Mouse (Mus musculus): ENCODE results near the gene Dhtkd1. TPM values are rescaled to one million over a fixed set of nuclear protein-coding genes. Genes with fewer than 3 reads are reported as not detected.

Dhtkd1 gene
- polyA plus RNA-seq, 1 experiment from 2014 or later = 2.8 TPM

- no peak for DNase-seq (ENCODE audit: low spot score)
- no peak overlapping the region for H3K4me3 ChIP-seq (ENCODE audit: low read depth, low read length)
- H3K9me3 ChIP-seq (replicated peaks; ENCODE audit: control insufficient read depth, low read length) = no peaks in the 10 kb centered on the region
- no peak overlapping the region for H3K9ac ChIP-seq (replicated peaks; ENCODE audit: low read length)
- WGBS = 88% methylated on average over 5 of the region's 5 CpGs
- H3K36me3 ChIP-seq (replicated peaks; ENCODE audit: control insufficient read depth, insufficient read depth, low read depth, low read length) = no peaks in the 10 kb centered on the region
- H3K27ac ChIP-seq (replicated peaks; ENCODE audit: low read depth, low read length) = no peak overlapping the region
- H3K4me2 ChIP-seq (ENCODE audit: low read depth, low read length) = no peak overlapping the region
- ATAC-seq (replicated peaks; ENCODE audit: insufficient number of reproducible peaks, low FRiP score, low TSS enrichment, low read depth) = no peak
- H3K27me3 ChIP-seq (ENCODE audit: control insufficient read depth, insufficient read depth, low read length) = no peaks in the 10 kb centered on the region
- no peaks in the 10 kb centered on the region for H3K4me1 ChIP-seq (ENCODE audit: control insufficient read depth, insufficient read depth, low read length)
These were observed 12.8 kb downstream of the Dhtkd1 start for GRCm38 (mm10) chr2:5929793-5930192.

DNA sequence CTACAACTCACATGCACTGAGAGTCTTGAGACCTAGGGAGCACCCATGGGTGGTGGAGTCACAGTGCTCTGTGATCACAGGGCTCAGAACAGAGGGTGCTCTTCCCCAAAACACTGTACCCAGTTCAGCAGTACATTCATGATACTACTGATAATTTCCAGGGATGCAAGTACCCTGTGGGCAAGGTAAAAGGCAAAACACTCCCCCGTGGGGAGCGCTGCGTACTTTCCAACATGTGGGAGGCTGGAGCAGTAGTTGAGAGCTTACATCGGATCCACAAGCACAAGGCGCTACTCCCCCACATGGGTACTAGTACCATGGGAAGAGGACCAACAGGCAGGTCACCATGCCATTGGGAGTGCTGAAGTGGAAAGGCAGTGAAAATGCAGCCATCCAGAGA is 15.1 kb downstream of the Dhtkd1 start:
- no peaks in the 10 kb centered on the region for H3K36me3 ChIP-seq (replicated peaks; ENCODE audit: control insufficient read depth, insufficient read depth, low read depth, low read length)
- 99% methylated on average over 5 of the region's 5 CpGs for WGBS
- no peak for DNase-seq (ENCODE audit: low spot score)

GRCm38 (mm10) chr2:5923786-5924185 is 18.8 kb downstream of the Dhtkd1 start:
- DNase-seq (ENCODE audit: low spot score) (peak; percentile 41), ATAC-seq (replicated peaks; ENCODE audit: insufficient number of reproducible peaks, low FRiP score, low TSS enrichment, low read depth) (no peak)
- no peaks in the 10 kb centered on the region for H3K4me1 ChIP-seq (ENCODE audit: control insufficient read depth, insufficient read depth, low read length)
- H3K4me3 ChIP-seq (ENCODE audit: low read depth, low read length) = no peak overlapping the region
- H3K27me3 ChIP-seq (ENCODE audit: control insufficient read depth, insufficient read depth, low read length) = no peaks in the 10 kb centered on the region
- 46% methylated on average over 9 of the region's 9 CpGs for WGBS
- no peak overlapping the region for H3K9ac ChIP-seq (replicated peaks; ENCODE audit: low read length)
- H3K9me3 ChIP-seq (replicated peaks; ENCODE audit: control insufficient read depth, low read length) = no peaks in the 10 kb centered on the region
- no peak overlapping the region for H3K4me2 ChIP-seq (ENCODE audit: low read depth, low read length)
- H3K36me3 ChIP-seq (replicated peaks; ENCODE audit: control insufficient read depth, insufficient read depth, low read depth, low read length) = no peaks in the 10 kb centered on the region
- no peak overlapping the region for H3K27ac ChIP-seq (replicated peaks; ENCODE audit: low read depth, low read length)

More for the DNA sequence above, 15.1 kb downstream of the Dhtkd1 start:
- H3K4me1 ChIP-seq (ENCODE audit: control insufficient read depth, insufficient read depth, low read length) = no peaks in the 10 kb centered on the region
- no peak for ATAC-seq (replicated peaks; ENCODE audit: insufficient number of reproducible peaks, low FRiP score, low TSS enrichment, low read depth)
- H3K9me3 ChIP-seq (replicated peaks; ENCODE audit: control insufficient read depth, low read length) = no peaks in the 10 kb centered on the region
- H3K9ac ChIP-seq (replicated peaks; ENCODE audit: low read length) = no peak overlapping the region
- no peak overlapping the region for H3K27ac ChIP-seq (replicated peaks; ENCODE audit: low read depth, low read length)
- no peaks in the 10 kb centered on the region for H3K27me3 ChIP-seq (ENCODE audit: control insufficient read depth, insufficient read depth, low read length)
- H3K4me2 ChIP-seq (ENCODE audit: low read depth, low read length) = no peak overlapping the region
- H3K4me3 ChIP-seq (ENCODE audit: low read depth, low read length) = no peak overlapping the region

DNA sequence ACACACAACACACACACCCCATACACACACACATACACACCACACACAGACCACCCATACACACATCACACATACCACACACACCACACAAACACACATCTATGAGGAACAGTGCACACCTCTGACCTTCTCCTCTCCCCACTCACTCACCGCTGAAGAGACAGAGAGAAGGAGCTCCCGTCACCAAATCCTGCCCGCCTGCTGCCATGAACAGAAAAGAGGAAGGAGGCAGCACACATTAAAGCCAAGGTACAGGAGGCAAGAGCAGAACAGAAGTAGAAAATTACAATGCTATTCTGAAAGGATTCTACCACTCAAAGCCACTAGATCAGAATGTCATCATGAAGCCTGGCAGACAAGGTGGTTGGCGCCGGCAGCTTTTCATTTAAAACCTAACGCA is 19.8 kb downstream of the Dhtkd1 start:
- H3K27ac ChIP-seq (replicated peaks; ENCODE audit: low read depth, low read length) = no peak overlapping the region
- ATAC-seq (replicated peaks; ENCODE audit: insufficient number of reproducible peaks, low FRiP score, low TSS enrichment, low read depth) (no peak), DNase-seq (ENCODE audit: low spot score) (no peak)
- WGBS = 95% methylated on average over 6 of the region's 6 CpGs
- H3K27me3 ChIP-seq (ENCODE audit: control insufficient read depth, insufficient read depth, low read length) = no peaks in the 10 kb centered on the region
- no peak overlapping the region for H3K4me3 ChIP-seq (ENCODE audit: low read depth, low read length)
- no peak overlapping the region for H3K9ac ChIP-seq (replicated peaks; ENCODE audit: low read length)
- no peak overlapping the region for H3K4me2 ChIP-seq (ENCODE audit: low read depth, low read length)
- H3K4me1 ChIP-seq (ENCODE audit: control insufficient read depth, insufficient read depth, low read length) = no peaks in the 10 kb centered on the region
- H3K36me3 ChIP-seq (replicated peaks; ENCODE audit: control insufficient read depth, insufficient read depth, low read depth, low read length) = no peaks in the 10 kb centered on the region
- H3K9me3 ChIP-seq (replicated peaks; ENCODE audit: control insufficient read depth, low read length) = no peaks in the 10 kb centered on the region

DNA sequence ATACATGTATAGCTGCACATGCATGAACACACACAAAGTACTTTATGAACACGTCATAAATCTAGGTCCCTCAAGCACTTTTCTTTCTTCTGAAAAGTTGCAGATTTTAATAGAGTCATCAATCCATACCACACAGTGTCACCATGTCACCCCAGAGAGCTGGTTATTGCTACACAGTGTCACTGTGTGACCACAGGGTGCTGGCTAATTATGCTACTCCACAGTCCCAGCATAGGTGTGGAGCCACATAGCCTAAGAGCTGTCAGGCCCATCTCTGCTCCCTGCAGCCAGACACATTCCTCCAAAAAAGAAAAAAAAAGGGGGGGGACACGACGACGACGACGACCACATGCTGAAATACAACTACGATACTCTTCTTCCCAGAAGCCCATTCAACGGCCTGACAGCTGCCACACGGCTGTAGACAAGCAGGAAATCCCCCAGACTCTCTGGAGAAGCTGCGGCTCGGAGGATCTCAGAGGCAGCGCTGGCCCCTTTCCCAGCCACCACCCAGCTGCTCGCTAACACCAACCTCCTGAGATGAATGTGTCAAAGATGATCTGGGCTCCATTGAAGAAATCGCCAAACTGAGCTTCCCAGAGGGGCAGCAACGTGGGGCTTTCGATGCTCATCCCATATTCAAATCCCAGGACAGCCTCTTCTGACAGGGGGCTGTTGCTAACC is 31.2 kb downstream of the Dhtkd1 start:
- Histone ChIP-seq H3K4me2 (ENCODE audit: low read depth, low read length) (no peak overlapping the region), H3K4me1 (ENCODE audit: control insufficient read depth, insufficient read depth, low read length) (no peaks in the 10 kb centered on the region), H3K9ac (replicated peaks; ENCODE audit: low read length) (no peak overlapping the region), H3K9me3 (replicated peaks; ENCODE audit: control insufficient read depth, low read length) (no peaks in the 10 kb centered on the region), H3K27ac (replicated peaks; ENCODE audit: low read depth, low read length) (no peak overlapping the region), H3K36me3 (replicated peaks; ENCODE audit: control insufficient read depth, insufficient read depth, low read depth, low read length) (no peaks in the 10 kb centered on the region; the same call in 1 of the 2 replicates), H3K27me3 (ENCODE audit: control insufficient read depth, insufficient read depth, low read length) (no peaks in the 10 kb centered on the region), H3K4me3 (ENCODE audit: low read depth, low read length) (no peak overlapping the region)
- 76% methylated on average over 16 of the region's 16 CpGs for WGBS
- ATAC-seq (replicated peaks; ENCODE audit: insufficient number of reproducible peaks, low FRiP score, low TSS enrichment, low read depth) (no peak), DNase-seq (ENCODE audit: low spot score) (no peak)

GRCm38 (mm10) chr2:5906625-5907024 is 36.0 kb downstream of the Dhtkd1 start:
- Histone ChIP-seq H3K36me3 (replicated peaks; ENCODE audit: control insufficient read depth, insufficient read depth, low read depth, low read length) (no peaks in the 10 kb centered on the region), H3K27me3 (ENCODE audit: control insufficient read depth, insufficient read depth, low read length) (no peaks in the 10 kb centered on the region), H3K4me3 (ENCODE audit: low read depth, low read length) (no peak overlapping the region), H3K4me1 (ENCODE audit: control insufficient read depth, insufficient read depth, low read length) (no peaks in the 10 kb centered on the region), H3K27ac (replicated peaks; ENCODE audit: low read depth, low read length) (no peak overlapping the region), H3K9ac (replicated peaks; ENCODE audit: low read length) (no peak overlapping the region), H3K4me2 (ENCODE audit: low read depth, low read length) (no peak overlapping the region), H3K9me3 (replicated peaks; ENCODE audit: control insufficient read depth, low read length) (no peaks in the 10 kb centered on the region)
- peak; percentile 56 for DNase-seq (ENCODE audit: low spot score)
- 58% methylated on average over 3 of the region's 3 CpGs for WGBS
- no peak for ATAC-seq (replicated peaks; ENCODE audit: insufficient number of reproducible peaks, low FRiP score, low TSS enrichment, low read depth)

- Histone ChIP-seq H3K4me2 (ENCODE audit: low read depth, low read length) (no peak overlapping the region), H3K9me3 (replicated peaks; ENCODE audit: control insufficient read depth, low read length) (no peaks in the 10 kb centered on the region), H3K4me3 (ENCODE audit: low read depth, low read length) (no peak overlapping the region), H3K27me3 (ENCODE audit: control insufficient read depth, insufficient read depth, low read length) (no peaks in the 10 kb centered on the region), H3K9ac (replicated peaks; ENCODE audit: low read length) (no peak overlapping the region), H3K36me3 (replicated peaks; ENCODE audit: control insufficient read depth, insufficient read depth, low read depth, low read length) (no peaks in the 10 kb centered on the region), H3K27ac (replicated peaks; ENCODE audit: low read depth, low read length) (no peak overlapping the region), H3K4me1 (ENCODE audit: control insufficient read depth, insufficient read depth, low read length) (no peaks in the 10 kb centered on the region)
- ATAC-seq (replicated peaks; ENCODE audit: insufficient number of reproducible peaks, low FRiP score, low TSS enrichment, low read depth) (no peak), DNase-seq (ENCODE audit: low spot score) (no peak)
- 63% methylated on average over 5 of the region's 5 CpGs for WGBS
These were observed 36.5 kb downstream of the Dhtkd1 start for GRCm38 (mm10) chr2:5906092-5906491.

GRCm38 (mm10) chr2:5900145-5900544 is 42.4 kb downstream of the Dhtkd1 start:
- no peaks in the 10 kb centered on the region for H3K9me3 ChIP-seq (replicated peaks; ENCODE audit: control insufficient read depth, low read length)

More at GRCm38 (mm10) chr2:5900145-5900544, 42.4 kb downstream of the Dhtkd1 start:
- Histone ChIP-seq H3K4me2 (ENCODE audit: low read depth, low read length) (no peak overlapping the region), H3K9ac (replicated peaks; ENCODE audit: low read length) (no peak overlapping the region), H3K27me3 (ENCODE audit: control insufficient read depth, insufficient read depth, low read length) (no peaks in the 10 kb centered on the region), H3K36me3 (replicated peaks; ENCODE audit: control insufficient read depth, insufficient read depth, low read depth, low read length) (no peaks in the 10 kb centered on the region), H3K27ac (replicated peaks; ENCODE audit: low read depth, low read length) (no peak overlapping the region), H3K4me1 (ENCODE audit: control insufficient read depth, insufficient read depth, low read length) (no peaks in the 10 kb centered on the region), H3K4me3 (ENCODE audit: low read depth, low read length) (no peak overlapping the region)
- ATAC-seq (replicated peaks; ENCODE audit: insufficient number of reproducible peaks, low FRiP score, low TSS enrichment, low read depth) (no peak), DNase-seq (ENCODE audit: low spot score) (peak; percentile 52)
- WGBS = 63% methylated on average over 5 of the region's 5 CpGs
